Mouse (Mus musculus): ENCODE data around the gene Fgf22. TPM values are rescaled to one million over a fixed set of nuclear protein-coding genes. Genes with fewer than 3 reads are reported as not detected.
"Not testable (repeated sequence)": the region's sequence is repeated elsewhere in the genome, so short reads cannot be mapped to it uniquely, and the experiment has no call there.

Gene Fgf22
- polyA plus RNA-seq, 1 experiment from 2014 or later, result not detected

GRCm38 (mm10) chr10:79745898-79746773, 8.7 kb upstream of the Fgf22 start, which contains the start of gene Polrmt:
Polrmt (minus strand) TSS chr10:79746581.
- H3K9me3 ChIP-seq (ENCODE audit: control insufficient read depth), result no peaks in the 10 kb centered on the region
- peaks cover 32% of the 10 kb centered on the region for H3K36me3 ChIP-seq (ENCODE audit: control insufficient read depth, insufficient read depth)
- peak within 1 kb of the TSS; percentile 77 for H3K4me2 ChIP-seq (replicated peaks; ENCODE audit: low read depth)
- peak within 1 kb of the TSS; percentile 57 for H3K4me3 ChIP-seq (ENCODE audit: low read depth, low read length)
- 2% methylated on average over 38 of the region's 38 CpGs for WGBS
- TF ChIP-seq CTCF (IDR thresholded peaks at IDR 0.05; ENCODE audit: low read depth), result peak; percentile 67
- no peaks in the 10 kb centered on the region for H3K27me3 ChIP-seq (replicated peaks; ENCODE audit: control insufficient read depth, insufficient read depth, low read length)
- peak within 1 kb of the TSS; percentile 43 for H3K9ac ChIP-seq (ENCODE audit: low read depth, low read length)
- peak; percentile 94 for ATAC-seq
- peaks cover 4% of the 10 kb centered on the region; the same call in 1 of the 2 replicates for H3K4me1 ChIP-seq (replicated peaks; ENCODE audit: control insufficient read depth, insufficient read depth, low read length)
- H3K27ac ChIP-seq (ENCODE audit: low read depth, low read length), result no peak within 1 kb of the TSS

- peaks cover 4% of the 10 kb centered on the region; the same call in 1 of the 2 replicates for H3K4me1 ChIP-seq (replicated peaks; ENCODE audit: control insufficient read depth, insufficient read depth, low read length)
- no peak overlapping the region for H3K27ac ChIP-seq (ENCODE audit: low read depth, low read length)
- peak overlapping the region; percentile 77 for H3K4me2 ChIP-seq (replicated peaks; ENCODE audit: low read depth)
- WGBS, result 17% methylated on average over 6 of the region's 6 CpGs
- no peak overlapping the region for H3K9ac ChIP-seq (ENCODE audit: low read depth, low read length)
- peak overlapping the region; percentile 57; the same call in 1 of the 2 replicates for H3K4me3 ChIP-seq (ENCODE audit: low read depth, low read length)
- H3K36me3 ChIP-seq (ENCODE audit: control insufficient read depth, insufficient read depth), result peaks cover 26% of the 10 kb centered on the region
- ATAC-seq, result peak; percentile 34
- no peaks in the 10 kb centered on the region for H3K9me3 ChIP-seq (ENCODE audit: control insufficient read depth)
- no peaks in the 10 kb centered on the region for H3K27me3 ChIP-seq (replicated peaks; ENCODE audit: control insufficient read depth, insufficient read depth, low read length)
- TF ChIP-seq CTCF (IDR thresholded peaks at IDR 0.05; ENCODE audit: low read depth), result no peak
Observed at GRCm38 (mm10) chr10:79746774-79747151, 8.1 kb upstream of the Fgf22 start.

- 80% methylated on average over 6 of the region's 6 CpGs for WGBS
- Histone ChIP-seq H3K36me3 (ENCODE audit: control insufficient read depth, insufficient read depth) (0 out of 2 replicates have a peak, but pooled peaks cover 10% of the 10 kb centered on the region), H3K9me3 (ENCODE audit: control insufficient read depth) (no peaks in the 10 kb centered on the region), H3K27me3 (replicated peaks; ENCODE audit: control insufficient read depth, insufficient read depth, low read length) (no peaks in the 10 kb centered on the region), H3K4me2 (replicated peaks; ENCODE audit: low read depth) (no peak overlapping the region), H3K4me1 (replicated peaks; ENCODE audit: control insufficient read depth, insufficient read depth, low read length) (peaks cover 4% of the 10 kb centered on the region; the same call in 1 of the 2 replicates), H3K9ac (ENCODE audit: low read depth, low read length) (no peak overlapping the region), H3K27ac (ENCODE audit: low read depth, low read length) (no peak overlapping the region), H3K4me3 (ENCODE audit: low read depth, low read length) (no peak overlapping the region)
- no peak for TF ChIP-seq CTCF (IDR thresholded peaks at IDR 0.05; ENCODE audit: low read depth)
- no peak for ATAC-seq
Observed at GRCm38 (mm10) chr10:79748496-79748895, 6.4 kb upstream of the Fgf22 start.

GRCm38 (mm10) chr10:79755854-79756253, 978 bp downstream of the Fgf22 start:
- H3K9ac ChIP-seq (ENCODE audit: low read depth, low read length), result no peak overlapping the region
- H3K27me3 ChIP-seq (replicated peaks; ENCODE audit: control insufficient read depth, insufficient read depth, low read length), result no peaks in the 10 kb centered on the region
- TF ChIP-seq CTCF (IDR thresholded peaks at IDR 0.05; ENCODE audit: low read depth), result no peak
- H3K36me3 ChIP-seq (ENCODE audit: control insufficient read depth, insufficient read depth), result peaks cover 33% of the 10 kb centered on the region
- H3K4me3 ChIP-seq (ENCODE audit: low read depth, low read length), result no peak overlapping the region
- H3K4me2 ChIP-seq (replicated peaks; ENCODE audit: low read depth), result no peak overlapping the region
- no peak overlapping the region for H3K27ac ChIP-seq (ENCODE audit: low read depth, low read length)
- no peak for ATAC-seq
- no peaks in the 10 kb centered on the region for H3K4me1 ChIP-seq (replicated peaks; ENCODE audit: control insufficient read depth, insufficient read depth, low read length)
- WGBS, result 82% methylated on average over 3 of the region's 3 CpGs
- no peaks in the 10 kb centered on the region for H3K9me3 ChIP-seq (ENCODE audit: control insufficient read depth)

- H3K36me3 ChIP-seq (ENCODE audit: control insufficient read depth, insufficient read depth), result peaks cover 41% of the 10 kb centered on the region
- no peaks in the 10 kb centered on the region for H3K4me1 ChIP-seq (replicated peaks; ENCODE audit: control insufficient read depth, insufficient read depth, low read length)
- no peak overlapping the region for H3K27ac ChIP-seq (ENCODE audit: low read depth, low read length)
- ATAC-seq, result no peak
- H3K4me3 ChIP-seq (ENCODE audit: low read depth, low read length), result no peak overlapping the region
- whole genome bisulfite sequencing, result 90% methylated on average over 24 of the region's 24 CpGs
- no peaks in the 10 kb centered on the region for H3K27me3 ChIP-seq (replicated peaks; ENCODE audit: control insufficient read depth, insufficient read depth, low read length)
- H3K9ac ChIP-seq (ENCODE audit: low read depth, low read length), result no peak overlapping the region
- H3K4me2 ChIP-seq (replicated peaks; ENCODE audit: low read depth), result no peak overlapping the region
- H3K9me3 ChIP-seq (ENCODE audit: control insufficient read depth), result no peaks in the 10 kb centered on the region
- no peak for TF ChIP-seq CTCF (IDR thresholded peaks at IDR 0.05; ENCODE audit: low read depth)
Observed at GRCm38 (mm10) chr10:79756660-79757059, 1.8 kb downstream of the Fgf22 start.

GRCm38 (mm10) chr10:79759675-79760074, 4.8 kb downstream of the Fgf22 start:
- peaks cover 52% of the 10 kb centered on the region for H3K36me3 ChIP-seq (ENCODE audit: control insufficient read depth, insufficient read depth)
- 92% methylated on average over 1 of the region's 1 CpGs for whole genome bisulfite sequencing
- not testable (repeated sequence) for ATAC-seq

More at GRCm38 (mm10) chr10:79759675-79760074, 4.8 kb downstream of the Fgf22 start:
- H3K4me2 ChIP-seq (replicated peaks; ENCODE audit: low read depth); H3K27ac ChIP-seq (ENCODE audit: low read depth, low read length); H3K4me1 ChIP-seq (replicated peaks; ENCODE audit: control insufficient read depth, insufficient read depth, low read length); H3K27me3 ChIP-seq (replicated peaks; ENCODE audit: control insufficient read depth, insufficient read depth, low read length); H3K9me3 ChIP-seq (ENCODE audit: control insufficient read depth); H3K4me3 ChIP-seq (ENCODE audit: low read depth, low read length); H3K9ac ChIP-seq (ENCODE audit: low read depth, low read length): not testable (repeated sequence)
